29 mouse cellular contexts compared by ENCODE assay signal in the genomic region with DNA sequence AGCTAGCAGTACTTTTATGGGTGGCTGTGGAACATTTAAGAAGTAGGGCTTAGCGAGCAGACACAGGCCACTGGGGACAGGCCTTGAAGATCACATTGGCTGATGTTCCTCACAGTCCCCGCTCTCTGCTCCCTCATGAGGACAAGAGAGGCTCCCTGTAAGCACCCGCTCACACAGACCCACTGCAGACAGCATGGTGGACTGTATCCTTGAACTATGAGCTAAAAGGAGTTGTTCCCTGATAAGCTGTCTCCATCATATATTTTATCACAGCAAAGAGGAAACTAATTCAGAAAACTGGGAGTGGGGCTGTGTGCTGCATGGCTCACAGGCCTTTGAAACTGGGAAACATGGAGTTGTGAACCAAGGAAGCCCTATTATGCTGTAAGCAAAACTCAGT. TPM values are rescaled to one million over a fixed set of nuclear protein-coding genes. Genes with fewer than 3 reads are reported as not detected.
DNase-seq lines count a peak whose midpoint lies in the region; ATAC-seq lines count a peak whose summit lies in the region.
"Had no signal": no experiment of that assay in that cellular context is flagged by ENCODE, and none has a peak within 500 bp of the region (broad histone marks: within the 10 kb centered on the region; RNA-seq: fewer than 3 reads in every experiment).

No protein-coding gene starts in this region.

- H3K27ac ChIP-seq in limb, embryonic 13.5 days: peak overlapping the region; percentile 28; the same call in 1 of the 2 replicates
- H3K27ac ChIP-seq in limb, embryonic 10.5 days: no peak overlapping the region
- H3K27ac ChIP-seq in lung, embryonic 16.5 days (ENCODE audit: low read length): peak overlapping the region; percentile 78
- H3K27ac ChIP-seq in intestine, embryonic 14.5 days (ENCODE audit: low read depth): 0 out of 2 replicates have a peak overlapping the region, but pooled peaks have one; percentile 28
- H3K27ac ChIP-seq in intestine, embryonic 16.5 days (ENCODE audit: low read length): peak overlapping the region; percentile 67
- H3K27ac ChIP-seq: embryonic facial prominence, embryonic 13.5 days; forebrain, embryonic 10.5 days; forebrain, embryonic 12.5 days had no signal

- DNase-seq in limb, embryonic 10.5 days (ENCODE audit: low spot score): no peak
- no peak for DNase-seq in lung, postnatal 4 days
- DNase-seq in intestine, embryonic 14.5 days (ENCODE audit: low spot score): no peak
- DNase-seq in right cerebral cortex, postnatal 36 days (ENCODE audit: low spot score in 2 of 2): no peak
- DNase-seq in yolk sac, embryonic 10.5 days (ENCODE audit: low spot score): no peak
- DNase-seq: adrenal gland, adult 8-10 months; adrenal gland, postnatal 14 days; adrenal gland, postnatal 36 days; B cell, adult 2 months; cerebellum, adult 11-12 months; cerebellum, adult 2 months; cerebellum, adult 9-10 months; cerebellum, postnatal 10 days; cerebellum, postnatal 25 days; embryo, embryonic 11 days had no signal

- H3K36me3 ChIP-seq in limb, embryonic 13.5 days: peaks cover 40% of the 10 kb centered on the region
- H3K36me3 ChIP-seq in limb, embryonic 10.5 days: peaks cover 37% of the 10 kb centered on the region
- H3K36me3 ChIP-seq in lung, embryonic 16.5 days (ENCODE audit: control insufficient read depth, insufficient read depth, low read length): peaks cover 3% of the 10 kb centered on the region; the same call in 1 of the 2 replicates
- peaks cover 34% of the 10 kb centered on the region for H3K36me3 ChIP-seq in intestine, embryonic 14.5 days (ENCODE audit: control insufficient read depth, insufficient read depth, low read length)
- H3K36me3 ChIP-seq in intestine, embryonic 16.5 days (ENCODE audit: control insufficient read depth, insufficient read depth, low read length): 0 out of 2 replicates have a peak, but pooled peaks cover 7% of the 10 kb centered on the region

- H3K4me2 ChIP-seq in limb, embryonic 13.5 days (replicated peaks): no peak overlapping the region
- no peak overlapping the region for H3K4me2 ChIP-seq in lung, embryonic 16.5 days (ENCODE audit: low read depth, low read length)
- no peak overlapping the region for H3K4me2 ChIP-seq in intestine, embryonic 14.5 days (ENCODE audit: low read length)
- 0 out of 2 replicates have a peak overlapping the region, but pooled peaks have one; percentile 8 for H3K4me2 ChIP-seq in intestine, embryonic 16.5 days (ENCODE audit: low read depth, low read length)
- H3K4me2 ChIP-seq: embryonic facial prominence, embryonic 13.5 days; embryonic facial prominence, embryonic 15.5 days; forebrain, embryonic 12.5 days had no signal

- ATAC-seq in limb, embryonic 13.5 days (ENCODE audit: low FRiP score, low read depth): no peak
- no peak for ATAC-seq in lung, embryonic 16.5 days (ENCODE audit: low read depth)
- ATAC-seq in intestine, embryonic 14.5 days (replicated peaks; ENCODE audit: low FRiP score, low TSS enrichment, low read depth): no peak
- ATAC-seq in intestine, embryonic 16.5 days: peak; percentile 63
- ATAC-seq: activated CD4-positive, CD25-positive, alpha-beta regulatory T cell, adult 4 months; CD4-positive, CD25-positive, alpha-beta regulatory T cell, adult 4 months; forebrain, embryonic 14.5 days; Patski had no signal

- no peak overlapping the region for H3K4me3 ChIP-seq in limb, embryonic 13.5 days
- H3K4me3 ChIP-seq in limb, embryonic 10.5 days: no peak overlapping the region
- no peak overlapping the region for H3K4me3 ChIP-seq in lung, embryonic 16.5 days (ENCODE audit: low read length)
- H3K4me3 ChIP-seq in intestine, embryonic 14.5 days (ENCODE audit: low read depth, low read length): no peak overlapping the region
- no peak overlapping the region for H3K4me3 ChIP-seq in intestine, embryonic 16.5 days (ENCODE audit: low read length)
- H3K4me3 ChIP-seq: embryonic facial prominence, embryonic 13.5 days; embryonic facial prominence, embryonic 15.5 days; erythroblast, embryonic 14.5 days; forebrain, embryonic 10.5 days; forebrain, embryonic 12.5 days had no signal

- no peaks in the 10 kb centered on the region for H3K27me3 ChIP-seq in limb, embryonic 13.5 days
- H3K27me3 ChIP-seq in limb, embryonic 10.5 days (ENCODE audit: low read depth, poor library complexity, severe bottlenecking): no peaks in the 10 kb centered on the region
- H3K27me3 ChIP-seq in lung, embryonic 16.5 days (ENCODE audit: control insufficient read depth, insufficient read depth, low read depth, low read length): no peaks in the 10 kb centered on the region
- no peaks in the 10 kb centered on the region for H3K27me3 ChIP-seq in intestine, embryonic 14.5 days (replicated peaks; ENCODE audit: control insufficient read depth, insufficient read depth, low read length)
- H3K27me3 ChIP-seq in intestine, embryonic 16.5 days (replicated peaks; ENCODE audit: control insufficient read depth, insufficient read depth, low read length): no peaks in the 10 kb centered on the region
- H3K27me3 ChIP-seq: CH12.LX; embryonic facial prominence, embryonic 13.5 days; embryonic facial prominence, embryonic 15.5 days; forebrain, embryonic 12.5 days; Patski had no signal

- no peaks in the 10 kb centered on the region for H3K9me3 ChIP-seq in limb, embryonic 13.5 days
- no peaks in the 10 kb centered on the region for H3K9me3 ChIP-seq in limb, embryonic 10.5 days (replicated peaks)
- no peaks in the 10 kb centered on the region for H3K9me3 ChIP-seq in lung, embryonic 16.5 days (ENCODE audit: control insufficient read depth, low read length)
- no peaks in the 10 kb centered on the region for H3K9me3 ChIP-seq in intestine, embryonic 14.5 days (ENCODE audit: control insufficient read depth, low read length)
- no peaks in the 10 kb centered on the region for H3K9me3 ChIP-seq in intestine, embryonic 16.5 days (ENCODE audit: control insufficient read depth, low read length)
- H3K9me3 ChIP-seq: embryonic facial prominence, embryonic 13.5 days; embryonic facial prominence, embryonic 15.5 days; forebrain, embryonic 10.5 days; forebrain, embryonic 12.5 days; G1E had no signal

- 83% methylated on average over 3 of the region's 3 CpGs for WGBS in limb, embryonic 13.5 days
- WGBS in limb, embryonic 10.5 days: 93% methylated on average over 3 of the region's 3 CpGs
- 93% methylated on average over 3 of the region's 3 CpGs for WGBS in lung, embryonic 16.5 days
- WGBS in intestine, embryonic 14.5 days: 90% methylated on average over 3 of the region's 3 CpGs
- WGBS in intestine, embryonic 16.5 days: 81% methylated on average over 3 of the region's 3 CpGs

- no peak overlapping the region for H3K9ac ChIP-seq in limb, embryonic 13.5 days
- H3K9ac ChIP-seq in lung, embryonic 16.5 days (ENCODE audit: low read length): no peak overlapping the region
- no peak overlapping the region for H3K9ac ChIP-seq in intestine, embryonic 14.5 days (ENCODE audit: low read length)
- H3K9ac ChIP-seq in intestine, embryonic 16.5 days (ENCODE audit: low read depth, low read length): no peak overlapping the region
- H3K9ac ChIP-seq: embryonic facial prominence, embryonic 13.5 days; embryonic facial prominence, embryonic 15.5 days; forebrain, embryonic 12.5 days had no signal

- peaks cover 18% of the 10 kb centered on the region for H3K4me1 ChIP-seq in limb, embryonic 13.5 days
- no peaks in the 10 kb centered on the region for H3K4me1 ChIP-seq in limb, embryonic 10.5 days
- peaks cover 23% of the 10 kb centered on the region for H3K4me1 ChIP-seq in lung, embryonic 16.5 days (replicated peaks; ENCODE audit: control insufficient read depth, insufficient read depth, low read length)
- peaks cover 12% of the 10 kb centered on the region for H3K4me1 ChIP-seq in intestine, embryonic 14.5 days (replicated peaks; ENCODE audit: control insufficient read depth, insufficient read depth, low read length)
- H3K4me1 ChIP-seq in intestine, embryonic 16.5 days (ENCODE audit: control insufficient read depth, insufficient read depth, low read length): peaks cover 28% of the 10 kb centered on the region
- H3K4me1 ChIP-seq: embryonic facial prominence, embryonic 13.5 days; embryonic facial prominence, embryonic 15.5 days; forebrain, embryonic 10.5 days; forebrain, embryonic 12.5 days had no signal

RNA-seq across cellular contexts. Expression of a gene that starts 13.4 kb away (rescaled TPM):
- polyA plus RNA-seq in limb, embryonic 13.5 days (2015; fragmentation: Nextera tagmentation; extraction: Ambion mirVana): 17.2 and 17.3 TPM in 2 replicates
- polyA plus RNA-seq in limb, embryonic 10.5 days (2016; fragmentation: Nextera tagmentation; extraction: Ambion mirVana): 13.0 and 16.3 TPM in 2 replicates
- 15.5 and 16.4 TPM in 2 replicates for polyA plus RNA-seq in lung, embryonic 16.5 days (2015; fragmentation: Nextera tagmentation; extraction: Ambion mirVana)
- polyA plus RNA-seq in intestine, embryonic 14.5 days (2014; fragmentation: Nextera tagmentation; extraction: Ambion mirVana): 14.5 and 18.8 TPM in 2 replicates
- polyA plus RNA-seq in intestine, embryonic 16.5 days (2015; fragmentation: Nextera tagmentation; extraction: Ambion mirVana): 11.8 and 12.1 TPM in 2 replicates

RNA-seq across cellular contexts. Expression of a gene that starts 26.7 kb away (rescaled TPM):
- polyA plus RNA-seq in limb, embryonic 13.5 days (2015; fragmentation: Nextera tagmentation; extraction: Ambion mirVana): 55.1 and 55.3 TPM in 2 replicates
- 51.3 and 55.0 TPM in 2 replicates for polyA plus RNA-seq in limb, embryonic 10.5 days (2016; fragmentation: Nextera tagmentation; extraction: Ambion mirVana)
- 33.7 and 40.5 TPM in 2 replicates for polyA plus RNA-seq in lung, embryonic 16.5 days (2015; fragmentation: Nextera tagmentation; extraction: Ambion mirVana)
- 37.0 and 38.0 TPM in 2 replicates for polyA plus RNA-seq in intestine, embryonic 14.5 days (2014; fragmentation: Nextera tagmentation; extraction: Ambion mirVana)
- polyA plus RNA-seq in intestine, embryonic 16.5 days (2015; fragmentation: Nextera tagmentation; extraction: Ambion mirVana): 30.9 and 33.6 TPM in 2 replicates
